Mouse (Mus musculus): ENCODE results near the gene Dnmt3b. TPM values are rescaled to one million over a fixed set of nuclear protein-coding genes. Genes with fewer than 3 reads are reported as not detected.

Gene Dnmt3b
- polyA plus RNA-seq, 1 experiment from 2014 or later: 17.3 TPM

GRCm38 (mm10) chr2:153724871-153725270, 75.6 kb downstream of the Dnmt3b start:
- no peak overlapping the region for H3K27ac ChIP-seq (ENCODE audit: low read length)
- no peak overlapping the region for H3K4me3 ChIP-seq (ENCODE audit: low read length)
- no peaks in the 10 kb centered on the region for H3K9me3 ChIP-seq (ENCODE audit: low read length)
- H3K36me3 ChIP-seq (ENCODE audit: insufficient read depth, low read length): no peaks in the 10 kb centered on the region
- 86% methylated on average over 2 of the region's 2 CpGs for WGBS
- H3K27me3 ChIP-seq (ENCODE audit: insufficient read depth, low read length): no peaks in the 10 kb centered on the region
- no peak for ATAC-seq (ENCODE audit: low FRiP score, low TSS enrichment)
- no peaks in the 10 kb centered on the region for H3K4me1 ChIP-seq (ENCODE audit: insufficient read depth, low read length)
- H3K9ac ChIP-seq (replicated peaks; ENCODE audit: low read length): no peak overlapping the region
- no peak overlapping the region for H3K4me2 ChIP-seq (replicated peaks; ENCODE audit: low read depth, low read length)

- no peaks in the 10 kb centered on the region for H3K9me3 ChIP-seq (ENCODE audit: low read length)
- no peaks in the 10 kb centered on the region for H3K4me1 ChIP-seq (ENCODE audit: insufficient read depth, low read length)
- no peak overlapping the region for H3K4me3 ChIP-seq (ENCODE audit: low read length)
- no peak for ATAC-seq (ENCODE audit: low FRiP score, low TSS enrichment)
- H3K27ac ChIP-seq (ENCODE audit: low read length): no peak overlapping the region
- no peak overlapping the region for H3K9ac ChIP-seq (replicated peaks; ENCODE audit: low read length)
- H3K27me3 ChIP-seq (ENCODE audit: insufficient read depth, low read length): no peaks in the 10 kb centered on the region
- 67% methylated on average over 4 of the region's 4 CpGs for WGBS
- no peaks in the 10 kb centered on the region for H3K36me3 ChIP-seq (ENCODE audit: insufficient read depth, low read length)
- no peak overlapping the region for H3K4me2 ChIP-seq (replicated peaks; ENCODE audit: low read depth, low read length)
Measured at GRCm38 (mm10) chr2:153725291-153725690, 76.0 kb downstream of the Dnmt3b start.

GRCm38 (mm10) chr2:153734033-153734432, 84.8 kb downstream of the Dnmt3b start:
- Histone ChIP-seq H3K4me3 (ENCODE audit: low read length) (no peak overlapping the region), H3K27ac (ENCODE audit: low read length) (no peak overlapping the region), H3K27me3 (ENCODE audit: insufficient read depth, low read length) (no peaks in the 10 kb centered on the region), H3K9ac (replicated peaks; ENCODE audit: low read length) (no peak overlapping the region), H3K4me1 (ENCODE audit: insufficient read depth, low read length) (no peaks in the 10 kb centered on the region), H3K9me3 (ENCODE audit: low read length) (no peaks in the 10 kb centered on the region), H3K4me2 (replicated peaks; ENCODE audit: low read depth, low read length) (no peak overlapping the region), H3K36me3 (ENCODE audit: insufficient read depth, low read length) (no peaks in the 10 kb centered on the region)
- ATAC-seq (ENCODE audit: low FRiP score, low TSS enrichment): no peak
- 78% methylated on average over 4 of the region's 4 CpGs for WGBS

Other genes starting within 250 kb of the Dnmt3b start
- gene 4930404H24Rik, start 156.7 kb upstream of the Dnmt3b start, polyA plus RNA-seq (2015; fragmentation: Nextera tagmentation; extraction: Ambion mirVana): not detected in 2 replicates
- 13.8 and 17.1 TPM in 2 replicates for gene Nol4l, start 119.5 kb upstream of the Dnmt3b start, polyA plus RNA-seq (2015; fragmentation: Nextera tagmentation; extraction: Ambion mirVana)
- 84.2 and 87.4 TPM in 2 replicates for gene Commd7, start 16.7 kb upstream of the Dnmt3b start, polyA plus RNA-seq (2015; fragmentation: Nextera tagmentation; extraction: Ambion mirVana)
- not detected in 2 replicates for gene Dnmt3c, start 47.2 kb downstream of the Dnmt3b start, polyA plus RNA-seq (2015; fragmentation: Nextera tagmentation; extraction: Ambion mirVana)
- 226 and 228 TPM in 2 replicates for gene Mapre1, start 91.8 kb downstream of the Dnmt3b start, polyA plus RNA-seq (2015; fragmentation: Nextera tagmentation; extraction: Ambion mirVana)
- 0.09 TPM in 1 of 2 replicates, not detected in the other for gene Efcab8, start 130.5 kb downstream of the Dnmt3b start, polyA plus RNA-seq (2015; fragmentation: Nextera tagmentation; extraction: Ambion mirVana)
- not detected in 2 replicates for gene Sun5, start 221.6 kb downstream of the Dnmt3b start, polyA plus RNA-seq (2015; fragmentation: Nextera tagmentation; extraction: Ambion mirVana)
- gene Bpifb2, start 225.6 kb downstream of the Dnmt3b start, polyA plus RNA-seq (2015; fragmentation: Nextera tagmentation; extraction: Ambion mirVana): not detected in 2 replicates

Data from kidney, embryonic 16.5 days (tissue).